Mouse (Mus musculus) liver, embryonic 16.5 days (tissue): ENCODE measurements around the gene Srprb. TPM values are rescaled to one million over a fixed set of nuclear protein-coding genes. Genes with fewer than 3 reads are reported as not detected.
"Not testable (repeated sequence)": the region's sequence is repeated elsewhere in the genome, so short reads cannot be mapped to it uniquely, and the experiment has no call there.

Experiments used
- ATAC-seq: fragments of 200-750 bp; cut with Nextera tagmentation; 2 replicates; pipeline ENCODE4 v1.8.0; 2017; ENCODE audit warnings: low read depth, mild to moderate bottlenecking, moderate number of reproducible peaks, moderate library complexity
- H3K27ac ChIP-seq: fragments of 300-500 bp; sonication (generic); 2 replicates; pipeline ENCODE4 v1.5.1; 2014; ENCODE audit warnings: mild to moderate bottlenecking, low read length
- H3K27me3 ChIP-seq: fragments of 300-500 bp; sonication (generic); 2 replicates; pipeline ENCODE4 v1.6.1; 2014; ENCODE audit warnings: low read depth, low read length, mixed read lengths; ENCODE audit not compliant: control insufficient read depth, insufficient read depth
- H3K36me3 ChIP-seq: fragments of 300-500 bp; sonication (generic); 2 replicates; pipeline ENCODE4 v1.6.1; 2014; ENCODE audit warnings: mild to moderate bottlenecking; ENCODE audit not compliant: control insufficient read depth, insufficient read depth
- H3K4me1 ChIP-seq: fragments of 300-500 bp; sonication (generic); 2 replicates; pipeline ENCODE4 v1.6.1; 2014; ENCODE audit warnings: low read depth, low read length, mixed read lengths; ENCODE audit not compliant: control insufficient read depth
- H3K4me2 ChIP-seq: fragments of 300-500 bp; sonication (generic); 2 replicates; pipeline ENCODE4 v1.6.1; 2014; ENCODE audit warnings: low read depth, low read length, mixed read lengths
- H3K4me3 ChIP-seq: fragments of 300-500 bp; sonication (generic); 2 replicates; pipeline ENCODE4 v1.5.1; 2014; ENCODE audit warnings: low read depth, mild to moderate bottlenecking, low read length
- H3K9ac ChIP-seq: fragments of 300-500 bp; sonication (generic); 2 replicates; pipeline ENCODE4 v1.6.1; 2014; ENCODE audit warnings: low read depth, low read length
- H3K9me3 ChIP-seq: fragments of 300-500 bp; sonication (generic); replicated peaks from 2 replicates; pipeline ENCODE4 v1.6.1; 2016; ENCODE audit warnings: low read length; ENCODE audit not compliant: control insufficient read depth
- WGBS: fragments of 180-500 bp; shearing (Covaris S2); extraction: QIAGEN DNeasy Blood & Tissue Kit; methylation state at CpG from one replicate; pipeline ENCODE4 v1.1.7; 2014; ENCODE audit not compliant: insufficient replicate concordance; 5-methylcytosine and 5-hydroxymethylcytosine counted together
- polyA plus RNA-seq: library from polyadenylated mRNA; unstranded; fragments of >200 nt; fragmentation: Nextera tagmentation; extraction: Ambion mirVana; gene quantifications from 2 replicates; pipeline ENCODE4 v1.2.1, GENCODE M21; 2015

Srprb gene
- polyA plus RNA-seq, 1 experiment from 2014 or later, result 16.9 TPM

DNA sequence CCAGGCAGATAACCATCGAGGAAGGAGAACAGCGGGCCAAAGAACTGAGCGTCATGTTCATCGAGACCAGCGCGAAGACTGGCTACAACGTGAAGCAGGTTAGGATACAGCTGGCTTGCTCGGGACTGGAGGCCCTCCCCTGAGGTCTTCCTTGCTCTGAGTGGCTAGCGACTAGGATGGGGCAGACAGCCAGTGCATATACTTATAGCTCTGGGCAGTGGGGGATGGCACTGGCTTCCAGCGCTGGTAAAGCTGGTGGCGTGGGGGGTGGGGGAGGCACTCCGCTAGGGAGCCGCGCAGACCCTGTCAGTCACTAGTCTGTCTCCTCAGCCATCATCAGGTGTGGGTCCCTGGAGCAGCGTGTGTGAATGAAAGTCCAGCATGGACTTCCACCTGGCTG lies 38.1 kb downstream of the Srprb start:
- H3K36me3 ChIP-seq, result no peaks in the 10 kb centered on the region
- H3K4me3 ChIP-seq, result no peak overlapping the region
- no peak for ATAC-seq
- 65% methylated on average over 15 of the region's 15 CpGs for WGBS
- H3K9ac ChIP-seq, result no peak overlapping the region
- H3K27me3 ChIP-seq, result no peaks in the 10 kb centered on the region
- no peak overlapping the region for H3K27ac ChIP-seq
- no peaks in the 10 kb centered on the region for H3K9me3 ChIP-seq
- H3K4me2 ChIP-seq, result no peak overlapping the region
- H3K4me1 ChIP-seq, result no peaks in the 10 kb centered on the region

DNA sequence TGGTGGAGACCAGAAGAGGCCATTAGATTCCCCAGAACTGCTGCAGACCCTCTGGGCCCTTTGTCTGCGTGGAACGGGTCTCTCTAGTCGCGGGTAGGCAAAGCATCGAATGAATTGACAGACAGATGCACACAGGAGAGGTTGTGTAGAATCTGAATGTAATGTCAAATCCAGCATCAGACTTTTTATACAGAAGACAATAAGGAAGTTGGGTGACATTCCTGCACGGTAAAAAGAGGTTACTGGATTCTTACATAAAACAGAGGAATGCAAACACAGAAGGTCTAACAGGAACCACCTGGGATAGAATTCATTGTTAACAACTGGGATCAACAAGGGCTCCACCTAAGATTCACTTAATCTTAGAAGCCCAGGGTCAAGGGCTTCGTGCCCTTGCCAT lies 46.8 kb downstream of the Srprb start:
- H3K4me2 ChIP-seq, H3K4me1 ChIP-seq, H3K9ac ChIP-seq, H3K27me3 ChIP-seq, ATAC-seq, H3K4me3 ChIP-seq, H3K36me3 ChIP-seq, H3K27ac ChIP-seq, H3K9me3 ChIP-seq: not testable (repeated sequence)
- 59% methylated on average over 7 of the region's 7 CpGs for WGBS

DNA sequence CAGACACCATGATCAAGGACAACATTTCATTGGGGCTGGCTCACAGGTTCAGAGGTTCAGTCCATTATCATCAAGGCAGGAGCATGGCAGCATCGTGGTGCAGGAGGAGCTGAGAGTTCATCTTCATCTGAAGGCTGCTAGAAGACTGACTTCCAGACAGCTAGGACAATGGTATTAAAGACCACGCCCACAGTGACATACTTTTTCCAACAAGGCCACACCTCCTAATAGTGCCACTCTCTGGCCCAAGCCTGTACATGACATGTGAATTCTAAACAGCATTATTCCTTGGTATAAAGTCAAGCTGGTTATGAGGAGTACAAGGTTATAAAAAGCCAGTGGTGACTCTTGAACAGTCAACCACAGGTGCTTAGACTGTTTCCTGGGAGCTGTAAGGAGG lies 47.4 kb downstream of the Srprb start:
- no peak for ATAC-seq
- 39% methylated on average over 2 of the region's 2 CpGs for WGBS
- Histone ChIP-seq H3K9me3 (no peaks in the 10 kb centered on the region), H3K27me3 (no peaks in the 10 kb centered on the region), H3K27ac (no peak overlapping the region), H3K4me2 (no peak overlapping the region), H3K4me3 (no peak overlapping the region), H3K9ac (no peak overlapping the region), H3K4me1 (no peaks in the 10 kb centered on the region), H3K36me3 (no peaks in the 10 kb centered on the region)

DNA sequence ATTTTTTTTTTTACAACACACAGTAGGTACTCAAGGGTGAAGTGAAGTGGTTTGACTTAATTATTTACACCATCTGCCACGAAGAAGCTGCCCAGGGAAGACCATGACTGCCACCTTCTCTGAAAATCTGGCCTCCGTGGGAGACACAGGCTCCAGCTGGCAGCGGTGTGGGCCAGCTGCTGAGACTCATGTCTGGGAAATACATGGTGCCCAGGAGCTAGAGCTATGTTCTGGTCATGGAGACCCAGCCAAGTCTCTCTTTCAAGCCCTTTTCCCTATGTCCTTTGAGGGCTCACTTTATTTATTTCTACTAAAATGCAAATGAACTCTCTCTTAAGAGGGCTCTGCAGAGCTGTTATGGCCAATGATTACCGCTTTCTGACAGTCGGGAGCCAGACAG lies 48.7 kb downstream of the Srprb start:
- ATAC-seq, result no peak
- no peak overlapping the region for H3K9ac ChIP-seq
- H3K4me3 ChIP-seq, result no peak overlapping the region
- no peak overlapping the region for H3K4me2 ChIP-seq
- no peaks in the 10 kb centered on the region for H3K9me3 ChIP-seq
- no peaks in the 10 kb centered on the region for H3K4me1 ChIP-seq
- 65% methylated on average over 5 of the region's 5 CpGs for WGBS
- no peaks in the 10 kb centered on the region for H3K27me3 ChIP-seq
- no peaks in the 10 kb centered on the region for H3K36me3 ChIP-seq
- H3K27ac ChIP-seq, result no peak overlapping the region

DNA sequence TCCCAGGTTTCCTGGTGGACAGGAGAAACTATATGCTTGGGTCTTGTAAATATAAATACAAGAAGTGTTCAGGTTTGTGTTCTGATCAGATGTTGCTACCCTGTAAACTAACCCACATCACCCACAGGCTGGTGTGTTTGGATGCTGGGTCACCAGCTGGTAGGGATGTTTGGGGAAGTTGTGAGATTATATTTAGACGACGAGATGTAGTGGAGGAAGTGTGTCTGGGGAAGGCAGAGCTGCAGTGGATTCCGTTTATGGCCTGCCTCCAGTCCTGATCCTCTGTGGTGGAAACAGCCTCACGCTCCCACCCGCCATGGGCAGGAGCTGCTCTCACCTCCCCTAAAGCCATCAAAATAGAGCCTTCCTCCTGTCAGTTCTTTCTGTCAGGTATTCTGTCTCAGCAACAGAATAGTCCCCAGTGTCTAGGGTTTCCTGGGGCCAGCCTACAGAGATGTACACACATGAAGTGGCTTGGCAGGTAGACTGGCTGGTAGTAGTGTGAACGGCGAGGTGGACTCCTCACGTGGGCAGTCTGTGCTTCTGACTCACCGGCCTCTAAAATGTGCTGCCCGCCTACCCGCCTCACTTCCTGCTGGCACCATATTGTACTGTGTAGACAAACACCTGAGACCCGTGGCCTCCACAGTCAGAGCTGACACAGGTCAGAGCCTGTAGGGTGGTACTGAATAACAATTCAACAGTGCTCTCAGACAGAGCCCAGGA lies 52.7 kb downstream of the Srprb start:
- no peak overlapping the region for H3K4me2 ChIP-seq
- H3K9me3 ChIP-seq, result no peaks in the 10 kb centered on the region
- H3K9ac ChIP-seq, result no peak overlapping the region
- H3K36me3 ChIP-seq, result no peaks in the 10 kb centered on the region
- H3K4me3 ChIP-seq, result no peak overlapping the region
- ATAC-seq, result no peak
- WGBS, result 43% methylated on average over 12 of the region's 12 CpGs
- no peaks in the 10 kb centered on the region for H3K4me1 ChIP-seq
- H3K27me3 ChIP-seq, result no peaks in the 10 kb centered on the region
- no peak overlapping the region for H3K27ac ChIP-seq

DNA sequence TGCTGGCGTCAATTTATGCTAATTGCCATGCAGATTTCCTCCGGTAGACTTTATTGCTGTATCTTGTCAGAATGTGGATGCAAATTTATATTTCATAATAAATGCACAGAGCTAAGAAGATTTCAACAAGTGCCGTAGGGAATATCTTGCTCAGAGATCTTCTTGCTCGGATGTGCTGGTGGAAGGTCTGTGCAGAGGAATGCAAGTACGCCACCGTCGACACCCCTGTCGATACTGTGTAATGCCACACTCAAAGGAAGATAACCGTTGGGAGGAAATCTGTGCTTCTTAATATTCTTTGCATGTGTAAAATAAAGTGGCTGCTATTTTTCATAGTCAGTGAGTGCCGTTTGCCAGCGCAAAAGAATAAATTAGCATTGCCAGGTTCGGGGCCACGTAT lies 54.8 kb downstream of the Srprb start:
- whole genome bisulfite sequencing, result 70% methylated on average over 13 of the region's 13 CpGs
- no peaks in the 10 kb centered on the region for H3K9me3 ChIP-seq

DNA sequence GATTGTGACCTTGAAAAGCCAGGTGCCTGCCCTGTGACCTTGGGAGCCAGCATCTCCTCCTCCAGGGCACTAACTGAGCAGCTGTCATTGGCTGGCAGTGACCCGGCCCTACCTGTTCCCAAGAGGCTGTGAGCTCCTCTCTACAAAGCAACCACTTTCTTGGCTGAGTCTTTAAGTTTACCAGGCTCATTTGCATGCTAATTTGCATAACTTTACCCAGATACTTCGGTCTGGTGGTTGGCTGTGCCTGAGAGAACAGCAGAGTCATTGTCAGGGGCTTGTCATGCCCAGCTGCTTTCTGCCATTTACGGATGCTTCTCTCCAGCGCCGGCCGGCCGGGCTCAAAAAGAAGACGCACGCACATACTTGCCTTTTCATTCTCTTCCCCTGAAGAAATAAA lies 55.2 kb downstream of the Srprb start:
- Histone ChIP-seq H3K36me3 (no peaks in the 10 kb centered on the region), H3K27me3 (no peaks in the 10 kb centered on the region), H3K4me1 (no peaks in the 10 kb centered on the region), H3K4me2 (no peak overlapping the region), H3K9ac (no peak overlapping the region), H3K9me3 (no peaks in the 10 kb centered on the region), H3K27ac (no peak overlapping the region), H3K4me3 (no peak overlapping the region)
- WGBS, result 56% methylated on average over 9 of the region's 9 CpGs
- ATAC-seq, result no peak

More for the DNA sequence above, 54.8 kb downstream of the Srprb start:
- H3K9ac ChIP-seq, result no peak overlapping the region
- no peak for ATAC-seq
- H3K27ac ChIP-seq, result no peak overlapping the region
- H3K27me3 ChIP-seq, result no peaks in the 10 kb centered on the region
- H3K4me1 ChIP-seq, result no peaks in the 10 kb centered on the region
- no peak overlapping the region for H3K4me3 ChIP-seq
- H3K4me2 ChIP-seq, result no peak overlapping the region
- no peaks in the 10 kb centered on the region for H3K36me3 ChIP-seq

DNA sequence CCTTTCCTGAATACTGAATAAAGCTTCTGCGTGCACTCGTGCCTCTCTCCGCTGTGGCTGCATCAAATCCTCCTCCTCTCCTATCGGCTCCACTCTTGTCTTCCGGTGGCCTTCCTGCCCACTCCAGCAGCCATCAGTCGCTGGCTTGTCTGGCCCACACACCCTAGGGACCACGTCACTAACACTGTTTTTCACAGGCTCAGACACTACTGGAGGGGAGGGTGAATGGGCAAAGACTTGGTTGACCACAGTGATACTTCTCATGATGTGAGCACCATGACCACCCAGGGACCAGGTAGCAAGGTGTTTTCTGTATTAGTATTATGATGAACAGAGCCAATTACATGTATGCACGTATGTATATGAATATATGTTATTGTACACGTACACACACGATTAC lies 55.7 kb downstream of the Srprb start:
- Histone ChIP-seq H3K9ac (no peak overlapping the region), H3K27ac (no peak overlapping the region), H3K9me3 (no peaks in the 10 kb centered on the region), H3K4me1 (no peaks in the 10 kb centered on the region), H3K36me3 (no peaks in the 10 kb centered on the region), H3K4me3 (no peak overlapping the region), H3K4me2 (no peak overlapping the region), H3K27me3 (no peaks in the 10 kb centered on the region)
- 65% methylated on average over 10 of the region's 10 CpGs for WGBS
- no peak for ATAC-seq

DNA sequence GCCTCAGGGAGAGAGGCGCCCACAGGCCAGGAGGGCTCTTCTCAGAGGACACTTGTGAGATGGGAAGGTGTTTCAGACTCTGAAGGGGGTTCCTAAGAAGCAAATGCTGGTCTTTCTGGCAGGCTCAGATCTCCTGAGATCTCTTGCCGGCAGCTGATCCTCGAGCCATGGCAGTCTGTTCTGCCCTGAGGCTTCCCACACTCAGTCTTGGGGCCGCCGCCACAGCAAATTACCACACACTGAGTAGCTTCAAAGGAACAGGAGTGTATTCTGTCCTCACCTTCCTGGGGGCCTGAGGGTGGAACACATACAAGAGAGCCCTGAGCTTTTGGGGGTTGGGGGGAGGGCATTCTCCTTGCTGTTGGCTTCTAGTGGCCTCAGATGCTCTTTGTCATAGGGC lies 56.6 kb downstream of the Srprb start:
- Histone ChIP-seq H3K4me2 (no peak overlapping the region), H3K4me3 (no peak overlapping the region), H3K4me1 (no peaks in the 10 kb centered on the region), H3K9ac (no peak overlapping the region), H3K9me3 (no peaks in the 10 kb centered on the region), H3K27ac (no peak overlapping the region), H3K27me3 (no peaks in the 10 kb centered on the region), H3K36me3 (no peaks in the 10 kb centered on the region)
- 62% methylated on average over 5 of the region's 5 CpGs for WGBS
- no peak for ATAC-seq
